Mouse (Mus musculus): Measurements from ENCODE around the gene Ccdc78. TPM values are rescaled to one million over a fixed set of nuclear protein-coding genes. Genes with fewer than 3 reads are reported as not detected.

Gene Ccdc78
- polyA plus RNA-seq, 1 experiment from 2014 or later, result 5.8 TPM

- H3K27me3 ChIP-seq (replicated peaks; ENCODE audit: insufficient read depth, low read length), result no peaks in the 10 kb centered on the region
- TF ChIP-seq EP300 (IDR thresholded peaks at IDR 0.05) (no peak), CTCF (IDR thresholded peaks at IDR 0.05) (peak; percentile 98)
- peaks cover 4% of the 10 kb centered on the region for H3K4me1 ChIP-seq (ENCODE audit: insufficient read depth, low read depth, low read length)
- H3K27ac ChIP-seq (ENCODE audit: low read length), result no peak within 1 kb of the TSS
- ATAC-seq, result peak; percentile 93
- H3K9me3 ChIP-seq (ENCODE audit: low read length), result no peaks in the 10 kb centered on the region
- peak within 1 kb of the TSS; percentile 84 for H3K4me2 ChIP-seq (replicated peaks; ENCODE audit: low read depth, low read length)
- H3K9ac ChIP-seq (replicated peaks; ENCODE audit: low read depth), result peak within 1 kb of the TSS; percentile 91
- no peaks in the 10 kb centered on the region for H3K36me3 ChIP-seq (ENCODE audit: insufficient read depth, low read length)
- H3K4me3 ChIP-seq (ENCODE audit: low read depth, low read length), result peak within 1 kb of the TSS; percentile 71
- peak; percentile 97 for DNase-seq (ENCODE audit: low spot score)
- WGBS, result under 1% methylated on average over 37 of the region's 37 CpGs
Observed at GRCm38 (mm10) chr17:25773549-25774120, 12.7 kb upstream of the Ccdc78 start, which contains the start of gene Narfl. TSS of gene Narfl (plus strand) at chr17:25773776.

DNA sequence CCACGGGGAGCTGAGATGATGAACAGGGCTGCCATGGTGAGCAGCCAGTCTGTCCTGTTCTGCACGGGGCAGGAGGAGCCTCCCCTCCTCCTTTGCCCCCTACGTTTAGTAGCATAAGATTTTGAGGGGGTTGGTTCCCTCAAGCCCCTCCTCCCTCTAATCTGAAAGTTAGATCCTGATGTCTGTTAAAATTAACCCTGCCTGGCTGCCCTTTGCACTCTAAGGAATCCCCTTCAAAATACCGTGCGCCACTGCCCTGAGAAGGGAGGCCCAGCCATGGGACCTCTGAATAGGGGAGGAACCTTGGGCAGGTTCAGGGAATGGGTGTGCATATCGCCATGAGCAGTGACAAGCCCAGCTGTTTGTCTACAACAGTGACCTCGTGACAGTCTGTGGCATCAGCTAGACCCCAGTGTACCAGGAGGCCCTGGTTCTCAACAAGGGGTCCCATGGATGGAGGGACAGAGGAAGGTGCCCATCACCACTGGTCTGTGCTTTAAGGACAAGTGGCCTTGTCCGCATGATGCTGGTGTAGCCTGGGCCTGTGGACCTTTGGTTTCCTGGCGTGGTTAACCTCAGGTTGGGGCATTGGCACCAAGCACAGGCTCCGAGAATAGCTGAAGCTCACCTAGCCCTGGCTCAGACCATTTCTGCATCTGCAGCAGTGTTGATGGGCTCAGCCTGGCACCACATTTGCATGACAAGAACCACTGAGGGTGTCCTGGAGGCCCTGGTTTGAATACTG is 10.9 kb upstream of the Ccdc78 start:
- Histone ChIP-seq H3K4me3 (ENCODE audit: low read depth, low read length) (no peak overlapping the region), H3K27ac (ENCODE audit: low read length) (no peak overlapping the region), H3K9ac (replicated peaks; ENCODE audit: low read depth) (no peak overlapping the region), H3K36me3 (ENCODE audit: insufficient read depth, low read length) (0 out of 2 replicates have a peak, but pooled peaks cover 4% of the 10 kb centered on the region), H3K9me3 (ENCODE audit: low read length) (no peaks in the 10 kb centered on the region), H3K4me2 (replicated peaks; ENCODE audit: low read depth, low read length) (no peak overlapping the region), H3K27me3 (replicated peaks; ENCODE audit: insufficient read depth, low read length) (no peaks in the 10 kb centered on the region), H3K4me1 (ENCODE audit: insufficient read depth, low read depth, low read length) (peaks cover 4% of the 10 kb centered on the region)
- DNase-seq (ENCODE audit: low spot score) (no peak), ATAC-seq (no peak)
- WGBS, result 72% methylated on average over 10 of the region's 10 CpGs
- TF ChIP-seq CTCF (IDR thresholded peaks at IDR 0.05) (no peak), EP300 (IDR thresholded peaks at IDR 0.05) (no peak)

- Histone ChIP-seq H3K9ac (replicated peaks; ENCODE audit: low read depth) (no peak overlapping the region), H3K27me3 (replicated peaks; ENCODE audit: insufficient read depth, low read length) (no peaks in the 10 kb centered on the region), H3K36me3 (ENCODE audit: insufficient read depth, low read length) (peaks cover 15% of the 10 kb centered on the region), H3K4me2 (replicated peaks; ENCODE audit: low read depth, low read length) (no peak overlapping the region), H3K4me3 (ENCODE audit: low read depth, low read length) (no peak overlapping the region), H3K4me1 (ENCODE audit: insufficient read depth, low read depth, low read length) (peaks cover 4% of the 10 kb centered on the region), H3K27ac (ENCODE audit: low read length) (no peak overlapping the region), H3K9me3 (ENCODE audit: low read length) (no peaks in the 10 kb centered on the region)
- DNase-seq (ENCODE audit: low spot score) (no peak), ATAC-seq (no peak)
- 97% methylated on average over 5 of the region's 5 CpGs for WGBS
- TF ChIP-seq CTCF (IDR thresholded peaks at IDR 0.05) (no peak), EP300 (IDR thresholded peaks at IDR 0.05) (no peak)
Observed at GRCm38 (mm10) chr17:25777948-25778347, 8.4 kb upstream of the Ccdc78 start.

DNA sequence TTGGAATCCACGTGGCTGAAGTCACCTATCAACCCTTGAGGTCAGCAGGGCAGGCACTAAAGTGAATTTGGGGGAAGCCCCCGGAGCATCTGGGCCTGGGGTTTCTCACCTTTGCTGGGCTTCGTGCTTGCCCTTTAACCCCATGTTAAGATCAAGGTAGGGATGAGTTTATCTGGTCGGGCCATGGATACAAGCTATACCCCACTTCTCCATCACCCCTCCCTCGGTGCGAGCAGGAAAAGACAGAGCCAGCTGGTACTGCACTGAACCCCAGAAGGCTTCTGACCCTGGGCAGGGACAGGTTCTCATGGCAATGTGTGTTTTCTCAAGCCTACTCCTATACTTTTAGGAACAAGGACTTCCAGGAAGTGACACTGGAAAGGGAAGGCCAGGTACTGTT is 5.0 kb upstream of the Ccdc78 start:
- no peak for DNase-seq (ENCODE audit: low spot score)
- Histone ChIP-seq H3K27ac (ENCODE audit: low read length) (no peak overlapping the region), H3K27me3 (replicated peaks; ENCODE audit: insufficient read depth, low read length) (no peaks in the 10 kb centered on the region), H3K9me3 (ENCODE audit: low read length) (no peaks in the 10 kb centered on the region), H3K4me3 (ENCODE audit: low read depth, low read length) (no peak overlapping the region), H3K4me1 (ENCODE audit: insufficient read depth, low read depth, low read length) (peaks cover 8% of the 10 kb centered on the region; the same call in 1 of the 2 replicates), H3K4me2 (replicated peaks; ENCODE audit: low read depth, low read length) (no peak overlapping the region), H3K36me3 (ENCODE audit: insufficient read depth, low read length) (peaks cover 15% of the 10 kb centered on the region), H3K9ac (replicated peaks; ENCODE audit: low read depth) (no peak overlapping the region)
- no peak for ATAC-seq
- 71% methylated on average over 6 of the region's 6 CpGs for WGBS
- no peak for TF ChIP-seq EP300 (IDR thresholded peaks at IDR 0.05)
- TF ChIP-seq CTCF (IDR thresholded peaks at IDR 0.05), result no peak

DNA sequence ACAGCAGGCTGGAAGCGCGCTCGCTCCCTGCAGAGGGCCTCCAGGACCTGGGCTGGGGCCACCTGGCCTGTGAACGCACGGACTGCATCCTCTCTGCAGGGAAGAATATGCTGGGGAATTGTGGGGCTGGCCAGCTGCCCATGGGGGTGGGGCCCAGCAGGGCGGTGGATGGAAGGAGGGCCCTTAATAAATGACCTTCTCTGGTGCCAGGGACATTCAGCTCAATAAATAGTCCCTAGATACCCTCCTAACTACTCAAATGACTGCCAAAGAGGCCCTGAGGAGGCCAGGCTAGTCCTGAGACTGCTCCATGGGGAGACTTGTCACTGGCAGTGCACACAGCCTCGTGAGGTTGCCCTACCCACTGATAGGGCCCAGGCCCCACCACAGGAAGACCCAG is 3.3 kb upstream of the Ccdc78 start:
- no peaks in the 10 kb centered on the region for H3K27me3 ChIP-seq (replicated peaks; ENCODE audit: insufficient read depth, low read length)
- H3K4me3 ChIP-seq (ENCODE audit: low read depth, low read length), result no peak overlapping the region
- no peak for DNase-seq (ENCODE audit: low spot score)
- H3K9ac ChIP-seq (replicated peaks; ENCODE audit: low read depth), result no peak overlapping the region
- peaks cover 8% of the 10 kb centered on the region; the same call in 1 of the 2 replicates for H3K4me1 ChIP-seq (ENCODE audit: insufficient read depth, low read depth, low read length)
- peaks cover 15% of the 10 kb centered on the region for H3K36me3 ChIP-seq (ENCODE audit: insufficient read depth, low read length)
- WGBS, result 67% methylated on average over 7 of the region's 7 CpGs
- ATAC-seq, result no peak
- no peak overlapping the region for H3K27ac ChIP-seq (ENCODE audit: low read length)
- no peaks in the 10 kb centered on the region for H3K9me3 ChIP-seq (ENCODE audit: low read length)
- TF ChIP-seq EP300 (IDR thresholded peaks at IDR 0.05) (no peak), CTCF (IDR thresholded peaks at IDR 0.05) (no peak)
- no peak overlapping the region for H3K4me2 ChIP-seq (replicated peaks; ENCODE audit: low read depth, low read length)

DNA sequence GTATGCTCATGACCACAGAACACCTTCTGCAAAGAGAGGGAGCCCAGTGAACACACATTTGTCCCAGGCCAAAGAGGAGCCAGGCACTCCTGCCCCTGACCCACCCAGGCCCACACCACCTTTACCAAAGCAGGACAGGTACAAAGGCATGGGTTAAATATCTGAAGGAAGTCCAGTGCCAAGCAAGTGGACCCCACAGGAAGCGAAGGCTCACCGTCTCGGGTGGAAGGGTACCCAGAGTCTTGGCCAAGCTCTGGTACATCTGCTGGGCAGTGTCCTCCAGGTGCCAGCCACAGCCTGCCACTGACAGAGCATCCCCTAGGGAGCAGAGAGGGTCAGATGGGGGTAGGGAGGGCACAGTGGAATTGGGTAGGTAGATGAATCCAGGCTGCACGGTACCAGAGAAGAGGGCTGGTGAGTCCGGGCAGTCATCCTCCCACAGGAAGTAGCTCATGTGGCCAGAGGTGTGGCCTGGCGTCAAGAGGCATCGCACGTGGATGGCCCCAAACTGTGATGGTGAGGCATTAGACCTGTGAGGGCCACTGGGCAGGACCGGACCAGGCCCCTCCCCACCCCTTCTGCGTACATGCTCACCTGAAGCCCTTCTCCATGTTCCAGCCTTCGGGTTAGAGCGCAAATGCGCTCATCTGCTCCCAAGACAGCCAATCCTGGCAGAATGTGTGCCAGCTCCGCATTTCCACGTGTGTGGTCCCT is 2.4 kb upstream of the Ccdc78 start:
- DNase-seq (ENCODE audit: low spot score) (no peak), ATAC-seq (no peak)
- Histone ChIP-seq H3K9me3 (ENCODE audit: low read length) (no peaks in the 10 kb centered on the region), H3K4me3 (ENCODE audit: low read depth, low read length) (no peak overlapping the region), H3K4me1 (ENCODE audit: insufficient read depth, low read depth, low read length) (peaks cover 8% of the 10 kb centered on the region; the same call in 1 of the 2 replicates), H3K27me3 (replicated peaks; ENCODE audit: insufficient read depth, low read length) (no peaks in the 10 kb centered on the region), H3K4me2 (replicated peaks; ENCODE audit: low read depth, low read length) (no peak overlapping the region; the same call in 1 of the 2 replicates), H3K36me3 (ENCODE audit: insufficient read depth, low read length) (peaks cover 15% of the 10 kb centered on the region), H3K27ac (ENCODE audit: low read length) (no peak overlapping the region), H3K9ac (replicated peaks; ENCODE audit: low read depth) (no peak overlapping the region)
- WGBS, result 62% methylated on average over 15 of the region's 15 CpGs
- TF ChIP-seq CTCF (IDR thresholded peaks at IDR 0.05), result no peak
- TF ChIP-seq EP300 (IDR thresholded peaks at IDR 0.05), result no peak

Measured in lung, postnatal 0 days (tissue).